Mouse (Mus musculus) kidney, adult 2 months (tissue): ENCODE data around the gene Krtap5-3. TPM values are rescaled to one million over a fixed set of nuclear protein-coding genes. Genes with fewer than 3 reads are reported as not detected.
"Not testable (repeated sequence)": the region's sequence is repeated elsewhere in the genome, so short reads cannot be mapped to it uniquely, and the experiment has no call there.

Experiments
- DNase-seq: peaks from one replicate; pipeline ENCODE4 v3.0.0; 2021
- H3K27ac ChIP-seq: fragments of 200-500 bp; 2 replicates; pipeline ENCODE4 v1.5.1; 2012; ENCODE audit warnings: low read depth, low read length, control low read depth, inconsistent platforms; ENCODE audit not compliant: insufficient read depth
- H3K27me3 ChIP-seq: fragments of 200-500 bp; replicated peaks from 2 replicates; pipeline ENCODE4 v1.6.1; 2012; ENCODE audit warnings: mild to moderate bottlenecking, moderate library complexity, low read length, inconsistent platforms; ENCODE audit not compliant: control insufficient read depth, insufficient read depth
- H3K36me3 ChIP-seq: fragments of 200-500 bp; 2 replicates; pipeline ENCODE4 v1.6.1; 2012; ENCODE audit warnings: mild to moderate bottlenecking, moderate library complexity, low read length, inconsistent platforms; ENCODE audit not compliant: control insufficient read depth, insufficient read depth
- H3K4me1 ChIP-seq: fragments of 200-500 bp; 2 replicates; pipeline ENCODE4 v1.6.1; 2011; ENCODE audit warnings: low read length; ENCODE audit not compliant: control insufficient read depth, insufficient read depth
- H3K4me3 ChIP-seq: fragments of 200-500 bp; 2 replicates; pipeline ENCODE4 v1.5.1; 2011; ENCODE audit warnings: mild to moderate bottlenecking, low read depth, low read length, control low read depth; ENCODE audit not compliant: insufficient read depth
- CTCF ChIP-seq: fragments of 200-500 bp; conservative IDR thresholded peaks from 2 replicates; pipeline ENCODE4 v1.5.1; 2011; ENCODE audit warnings: low read depth, mild to moderate bottlenecking, control low read depth, low read length, moderate library complexity, mixed read lengths; ENCODE audit not compliant: insufficient read depth, insufficient read length
- POLR2A ChIP-seq: fragments of 200-500 bp; IDR thresholded peaks from one replicate; pipeline ENCODE4 v1.6.1; 2011; ENCODE audit warnings: low read depth, low read length, control low read depth
- WGBS: fragments of 180-500 bp; shearing (Covaris S2); methylation state at CpG from one replicate; pipeline ENCODE4 v1.1.7; 2018; 5-methylcytosine and 5-hydroxymethylcytosine counted together
- polyA plus RNA-seq: library from polyadenylated mRNA; depleted of rRNA; stranded (reverse); fragments of >200 nt; gene quantifications from 2 replicates; pipeline ENCODE4 v1.2.3, GENCODE M21; 2012; rRNA removed

Krtap5-3 gene
- polyA plus RNA-seq: not detected in 2 replicates

DNA sequence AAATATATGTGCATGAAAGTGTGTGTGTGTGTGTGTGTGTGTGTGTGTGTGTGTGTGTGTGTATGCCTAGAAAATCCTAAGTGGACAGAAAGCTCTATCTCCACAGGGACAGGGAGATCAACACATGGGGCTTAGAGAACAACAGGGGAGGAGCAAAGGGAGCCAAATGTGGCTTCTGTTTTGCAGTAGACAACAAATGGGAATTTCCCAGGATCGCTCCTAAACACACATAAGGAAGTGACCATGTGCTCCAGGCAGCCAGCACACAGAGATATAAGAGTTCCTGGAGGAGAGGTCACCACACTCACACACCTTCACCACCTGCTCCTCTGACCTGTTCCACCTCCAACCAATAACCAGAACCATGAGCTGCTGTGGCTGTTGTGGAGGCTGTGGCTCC, at the start of gene Krtap5-3:
Krtap5-3 (plus strand) TSS at position 301 of the 400 bp plus-strand sequence.
- H3K27me3 ChIP-seq: no peaks in the 10 kb centered on the region
- no peaks in the 10 kb centered on the region for H3K4me1 ChIP-seq
- TF ChIP-seq CTCF: no peak
- no peak for TF ChIP-seq POLR2A
- no peak within 1 kb of the TSS for H3K4me3 ChIP-seq
- no peaks in the 10 kb centered on the region for H3K36me3 ChIP-seq
- WGBS: 32% methylated on average over 1 of the region's 1 CpGs
- DNase-seq: no peak
- H3K27ac ChIP-seq: no peak within 1 kb of the TSS

DNA sequence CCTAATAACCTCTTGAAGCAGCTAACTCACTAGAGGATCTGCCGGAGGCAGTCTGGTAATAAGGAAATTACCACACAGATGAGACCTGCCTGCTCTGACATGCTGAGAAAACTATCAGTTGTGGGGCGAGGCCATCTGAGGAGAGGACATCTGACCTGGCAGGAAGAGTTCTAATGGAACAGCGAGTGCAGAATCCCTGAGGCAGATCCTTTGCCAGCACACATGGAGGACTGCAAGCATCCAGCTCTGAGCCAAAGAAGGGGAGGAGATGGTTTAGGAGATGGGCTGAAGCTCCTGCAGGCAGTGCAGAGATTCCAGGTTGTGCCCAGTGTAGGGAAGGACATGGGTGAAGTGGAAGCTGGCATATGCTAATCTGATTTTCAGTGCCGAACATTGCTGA, 49.0 kb upstream of the Krtap5-3 start:
- no peak overlapping the region for H3K27ac ChIP-seq
- no peaks in the 10 kb centered on the region for H3K4me1 ChIP-seq
- DNase-seq: no peak
- no peaks in the 10 kb centered on the region for H3K36me3 ChIP-seq
- 76% methylated on average over 4 of the region's 4 CpGs for WGBS
- H3K4me3 ChIP-seq: no peak overlapping the region
- TF ChIP-seq CTCF (no peak), POLR2A (no peak)
- no peaks in the 10 kb centered on the region for H3K27me3 ChIP-seq

DNA sequence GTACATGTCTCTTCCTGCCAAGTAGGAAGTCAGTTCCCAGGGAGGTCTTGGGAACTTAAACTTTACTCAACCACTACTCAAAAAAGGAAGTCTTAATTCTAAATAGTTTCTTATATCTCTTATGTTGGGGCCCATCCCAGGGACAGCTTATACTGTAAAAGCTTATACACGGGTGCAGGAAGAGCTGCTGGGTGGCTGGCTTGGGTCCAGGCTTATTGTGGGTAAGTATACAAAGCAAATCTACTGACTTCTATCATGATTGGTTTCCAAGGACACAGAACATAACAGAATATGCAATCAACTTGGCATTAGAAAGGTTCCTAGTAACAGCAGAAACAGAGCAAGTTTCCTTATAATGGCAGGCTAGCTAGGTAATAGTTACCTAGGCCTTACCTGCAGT, 45.9 kb upstream of the Krtap5-3 start:
- Histone ChIP-seq H3K36me3 (no peaks in the 10 kb centered on the region), H3K27ac (no peak overlapping the region), H3K27me3 (no peaks in the 10 kb centered on the region), H3K4me3 (no peak overlapping the region), H3K4me1 (no peaks in the 10 kb centered on the region)
- TF ChIP-seq POLR2A (no peak), CTCF (no peak)
- DNase-seq: no peak
- 64% methylated on average over 1 of the region's 1 CpGs for WGBS

DNA sequence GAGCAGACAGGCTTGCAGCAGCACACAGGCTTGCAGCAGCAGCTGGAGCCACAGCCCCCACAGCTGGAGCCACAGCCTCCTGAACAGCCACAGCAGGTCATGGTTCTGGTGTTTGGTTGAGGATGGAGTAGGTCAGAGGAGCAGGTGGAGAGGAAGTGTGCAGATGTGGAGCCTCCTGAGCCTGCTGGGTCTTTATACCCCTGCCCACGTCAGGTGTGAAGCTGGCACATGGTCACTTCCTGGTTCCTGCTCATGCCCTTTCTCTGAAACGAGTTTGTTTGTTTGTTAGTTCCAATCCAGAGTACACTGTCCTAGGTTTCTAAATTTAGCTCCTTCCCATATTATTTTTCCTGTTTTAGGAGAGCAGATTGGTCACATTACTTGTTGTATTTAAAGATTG, 44.2 kb upstream of the Krtap5-3 start, which contains the start of gene Gm29735:
Gm29735 (minus strand) TSS at position 101 of the 400 bp plus-strand sequence.
- not testable (repeated sequence) for H3K36me3 ChIP-seq, H3K4me1 ChIP-seq, H3K27ac ChIP-seq, H3K27me3 ChIP-seq, H3K4me3 ChIP-seq, DNase-seq
- WGBS: 24% methylated on average over 2 of the region's 2 CpGs

DNA sequence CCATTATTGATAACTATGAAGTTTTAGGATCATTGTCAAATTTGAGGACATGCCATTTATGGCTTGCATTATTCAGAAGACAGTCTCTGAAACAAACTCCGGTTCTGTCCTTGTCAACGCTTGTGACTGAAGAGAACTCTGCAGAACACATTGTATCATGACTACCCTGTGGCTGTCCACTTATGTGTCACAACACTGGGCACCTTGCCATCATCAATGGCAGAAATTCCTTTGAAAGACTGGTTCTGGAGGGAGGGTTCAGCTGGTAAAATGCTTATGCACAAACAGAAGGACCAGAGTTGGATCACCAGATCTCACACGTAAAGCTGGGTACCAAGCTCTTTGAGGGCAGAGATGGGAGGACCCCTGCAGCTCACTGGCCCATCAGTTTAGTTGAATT, 41.8 kb upstream of the Krtap5-3 start:
- WGBS: 91% methylated on average over 3 of the region's 3 CpGs
- no peak overlapping the region for H3K27ac ChIP-seq
- DNase-seq: no peak
- no peak for TF ChIP-seq POLR2A
- no peak for TF ChIP-seq CTCF
- no peaks in the 10 kb centered on the region for H3K4me1 ChIP-seq
- no peak overlapping the region for H3K4me3 ChIP-seq
- no peaks in the 10 kb centered on the region for H3K36me3 ChIP-seq
- H3K27me3 ChIP-seq: no peaks in the 10 kb centered on the region

GRCm38 (mm10) chr7:142165639-142166038, 35.5 kb upstream of the Krtap5-3 start, which contains the start of gene Gm4553:
Gene Gm4553 (minus strand): TSS chr7:142165739.
- not testable (repeated sequence) for H3K27ac ChIP-seq, H3K36me3 ChIP-seq, DNase-seq, H3K4me1 ChIP-seq, H3K27me3 ChIP-seq, H3K4me3 ChIP-seq

- Histone ChIP-seq H3K4me3 (no peak overlapping the region), H3K36me3 (no peaks in the 10 kb centered on the region), H3K4me1 (no peaks in the 10 kb centered on the region), H3K27ac (no peak overlapping the region), H3K27me3 (no peaks in the 10 kb centered on the region)
- no peak for DNase-seq
- WGBS: 53% methylated on average over 3 of the region's 3 CpGs
- TF ChIP-seq CTCF (0 out of 2 replicates have a peak, but pooled peaks have one; percentile 6), POLR2A (no peak)
Measured at GRCm38 (mm10) chr7:142169836-142170235, 31.3 kb upstream of the Krtap5-3 start.

DNA sequence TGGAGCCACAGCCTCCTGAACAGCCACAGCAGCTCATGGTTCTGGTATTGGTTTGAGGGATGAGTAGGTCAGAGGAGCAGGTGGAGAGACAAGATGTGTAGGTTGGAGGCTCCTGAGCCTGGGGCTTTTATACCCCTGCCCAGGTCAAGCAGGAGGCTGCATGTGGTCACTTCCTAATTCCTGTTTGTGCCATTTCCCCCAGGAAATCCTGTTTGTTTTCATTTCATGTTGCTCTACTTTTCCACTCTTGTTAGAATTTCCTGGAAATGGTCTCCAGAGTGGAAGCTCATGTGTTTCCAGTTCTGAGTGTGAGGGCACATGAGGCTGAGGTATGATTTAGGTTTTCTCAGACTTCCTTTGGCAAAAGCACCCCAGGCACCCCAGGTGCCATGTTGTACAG, 25.3 kb upstream of the Krtap5-3 start, which contains the start of gene Krtap5-2:
Krtap5-2 (minus strand) TSS at position 101 of the 400 bp plus-strand sequence.
- H3K27ac ChIP-seq, H3K4me1 ChIP-seq, H3K36me3 ChIP-seq, DNase-seq, H3K27me3 ChIP-seq, H3K4me3 ChIP-seq: not testable (repeated sequence)
